In genomic region chr13:113013174-113013953, GRCm38 (mm10) we compare ENCODE assay signal across 8 mouse cellular contexts. TPM values are rescaled to one million over a fixed set of nuclear protein-coding genes. Genes with fewer than 3 reads are reported as not detected.
A peak's percentile ranks its signal among the peaks of the same experiment; 100 is the strongest.
DNase-seq lines count a peak whose midpoint lies in the region; ATAC-seq and TF ChIP-seq lines count a peak whose summit lies in the region.
"Not testable (repeated sequence)": the region's sequence is repeated elsewhere in the genome, so short reads cannot be mapped to it uniquely, and the experiment has no call there.
"Had no signal": no experiment of that assay in that cellular context is flagged by ENCODE, and none has a peak within 500 bp of the region (broad histone marks: within the 10 kb centered on the region; RNA-seq: fewer than 3 reads in every experiment).

No protein-coding gene starts in this region.

- DNase-seq in liver, embryonic 11.5 days (ENCODE audit: low spot score) = not testable (repeated sequence)
- DNase-seq in lung, postnatal 36 days = peak; percentile 45
- DNase-seq in retina, postnatal 1 day = peak; percentile 24

- not testable (repeated sequence) for H3K9ac ChIP-seq in forebrain, embryonic 13.5 days; intestine, postnatal 0 days (ENCODE audit: low read depth, low read length); liver, embryonic 11.5 days (ENCODE audit: low read depth, low read length)
- peak overlapping the region; percentile 70 for H3K9ac ChIP-seq in heart, embryonic 13.5 days

- H3K9me3 ChIP-seq in forebrain, embryonic 13.5 days (replicated peaks); heart, embryonic 13.5 days; intestine, postnatal 0 days (ENCODE audit: control insufficient read depth); liver, embryonic 11.5 days (ENCODE audit: control insufficient read depth, low read length): not testable (repeated sequence)

- not testable (repeated sequence) for H3K27me3 ChIP-seq in forebrain, embryonic 13.5 days; heart, embryonic 13.5 days (replicated peaks); intestine, postnatal 0 days (replicated peaks; ENCODE audit: control insufficient read depth, insufficient read depth, low read length); liver, embryonic 11.5 days (replicated peaks; ENCODE audit: control insufficient read depth, insufficient read depth, low read length)

- not testable (repeated sequence) for TF ChIP-seq CTCF in bone marrow, adult 2 months (IDR thresholded peaks at IDR 0.05; ENCODE audit: control insufficient read depth, insufficient read depth, low read length); intestine, postnatal 0 days (IDR thresholded peaks at IDR 0.05; ENCODE audit: low read depth)

- H3K4me2 ChIP-seq in forebrain, embryonic 13.5 days = peak overlapping the region; percentile 19; the same call in 1 of the 2 replicates
- H3K4me2 ChIP-seq in heart, embryonic 13.5 days = peak overlapping the region; percentile 72
- peak overlapping the region; percentile 52 for H3K4me2 ChIP-seq in intestine, postnatal 0 days (replicated peaks; ENCODE audit: low read depth)
- H3K4me2 ChIP-seq in liver, embryonic 11.5 days = peak overlapping the region; percentile 36

- not testable (repeated sequence) for H3K27ac ChIP-seq in bone marrow, adult 2 months (ENCODE audit: control insufficient read depth, insufficient read depth, low read depth, low read length, poor library complexity); forebrain, embryonic 13.5 days; heart, embryonic 13.5 days (replicated peaks); intestine, postnatal 0 days (ENCODE audit: low read depth, low read length); liver, embryonic 11.5 days (ENCODE audit: low read depth, low read length)

- H3K4me1 ChIP-seq in bone marrow, adult 2 months (ENCODE audit: control insufficient read depth, insufficient read depth, low read length); forebrain, embryonic 13.5 days; heart, embryonic 13.5 days; intestine, postnatal 0 days (replicated peaks; ENCODE audit: control insufficient read depth, insufficient read depth, low read length); liver, embryonic 11.5 days (replicated peaks; ENCODE audit: control insufficient read depth, insufficient read depth, low read length): not testable (repeated sequence)

- H3K4me3 ChIP-seq in bone marrow, adult 2 months (replicated peaks; ENCODE audit: control insufficient read depth, low read depth, low read length) = peak overlapping the region; percentile 71
- not testable (repeated sequence) for H3K4me3 ChIP-seq in forebrain, embryonic 13.5 days
- H3K4me3 ChIP-seq in heart, embryonic 13.5 days = peak overlapping the region; percentile 53
- H3K4me3 ChIP-seq in intestine, postnatal 0 days (ENCODE audit: low read depth, low read length) = peak overlapping the region; percentile 35
- peak overlapping the region; percentile 27; the same call in 1 of the 2 replicates for H3K4me3 ChIP-seq in liver, embryonic 11.5 days (ENCODE audit: low read depth, low read length)

- TF ChIP-seq POLR2A in bone marrow, adult 2 months (IDR thresholded peaks at IDR 0.05; ENCODE audit: borderline replicate concordance, control insufficient read depth, low read depth, low read length) = not testable (repeated sequence)

- WGBS in bone marrow, adult 2 months = 3% methylated on average over 20 of the region's 20 CpGs
- WGBS in forebrain, embryonic 13.5 days = 58% methylated on average over 20 of the region's 20 CpGs
- WGBS in heart, embryonic 13.5 days = 29% methylated on average over 20 of the region's 20 CpGs
- 32% methylated on average over 17 of the region's 20 CpGs for WGBS in intestine, postnatal 0 days
- 29% methylated on average over 18 of the region's 20 CpGs for WGBS in liver, embryonic 11.5 days

- peak; percentile 91; the same call in 1 of the 2 replicates for ATAC-seq in forebrain, embryonic 13.5 days
- ATAC-seq in heart, embryonic 13.5 days (ENCODE audit: extremely low read depth, insufficient number of reproducible peaks, low FRiP score, low TSS enrichment); intestine, postnatal 0 days; liver, embryonic 11.5 days (replicated peaks; ENCODE audit: low FRiP score): not testable (repeated sequence)

- not testable (repeated sequence) for H3K36me3 ChIP-seq in forebrain, embryonic 13.5 days (ENCODE audit: poor library complexity, severe bottlenecking); heart, embryonic 13.5 days; intestine, postnatal 0 days (ENCODE audit: control insufficient read depth, insufficient read depth); liver, embryonic 11.5 days (ENCODE audit: control insufficient read depth, insufficient read depth, low read length)

RNA-seq across cellular contexts. Expression of gene Mcidas, which starts 19.7 kb away (rescaled TPM):
- polyA plus RNA-seq in bone marrow, adult 2 months (2011; ENCODE audit: insufficient read depth, insufficient read length, low replicate concordance, missing spikeins) = not detected in 2 replicates
- 1.4 and 2.4 TPM in 2 replicates for polyA plus RNA-seq in forebrain, embryonic 13.5 days (2015; fragmentation: Nextera tagmentation; extraction: Ambion mirVana)
- not detected in 2 replicates for polyA plus RNA-seq in heart, embryonic 13.5 days (2015; fragmentation: Nextera tagmentation; extraction: Ambion mirVana)
- not detected in 2 replicates for polyA plus RNA-seq in intestine, postnatal 0 days (2015; fragmentation: Nextera tagmentation; extraction: Ambion mirVana)
- polyA plus RNA-seq in liver, embryonic 11.5 days (2014; fragmentation: Nextera tagmentation; extraction: Ambion mirVana) = not detected in 2 replicates

RNA-seq across cellular contexts. Expression of gene Cdc20b, which starts 21.5 kb away (rescaled TPM):
- polyA plus RNA-seq in bone marrow, adult 2 months (2011; ENCODE audit: insufficient read depth, insufficient read length, low replicate concordance, missing spikeins) = not detected in 2 replicates
- 0.63 and 0.92 TPM in 2 replicates for polyA plus RNA-seq in forebrain, embryonic 13.5 days (2015; fragmentation: Nextera tagmentation; extraction: Ambion mirVana)
- not detected in 2 replicates for polyA plus RNA-seq in heart, embryonic 13.5 days (2015; fragmentation: Nextera tagmentation; extraction: Ambion mirVana)
- not detected in 2 replicates for polyA plus RNA-seq in intestine, postnatal 0 days (2015; fragmentation: Nextera tagmentation; extraction: Ambion mirVana)
- not detected in 2 replicates for polyA plus RNA-seq in liver, embryonic 11.5 days (2014; fragmentation: Nextera tagmentation; extraction: Ambion mirVana)
- polyA plus RNA-seq: Patski had no signal

RNA-seq across cellular contexts. Expression of gene Ccno, which starts 25.8 kb away (rescaled TPM):
- polyA plus RNA-seq in bone marrow, adult 2 months (2011; ENCODE audit: insufficient read depth, insufficient read length, low replicate concordance, missing spikeins) = 3.8 and 4.0 TPM in 2 replicates
- polyA plus RNA-seq in forebrain, embryonic 13.5 days (2015; fragmentation: Nextera tagmentation; extraction: Ambion mirVana) = 1.9 and 4.4 TPM in 2 replicates
- 0.20 and 0.24 TPM in 2 replicates for polyA plus RNA-seq in heart, embryonic 13.5 days (2015; fragmentation: Nextera tagmentation; extraction: Ambion mirVana)
- polyA plus RNA-seq in intestine, postnatal 0 days (2015; fragmentation: Nextera tagmentation; extraction: Ambion mirVana) = 0.10 and 0.12 TPM in 2 replicates
- polyA plus RNA-seq in liver, embryonic 11.5 days (2014; fragmentation: Nextera tagmentation; extraction: Ambion mirVana) = 0.08 TPM in 1 of 2 replicates, not detected in the other

RNA-seq across cellular contexts. Expression of gene Gpx8, which starts 32.8 kb away (rescaled TPM):
- 4.6 and 23.8 TPM in 2 replicates for polyA plus RNA-seq in bone marrow, adult 2 months (2011; ENCODE audit: insufficient read depth, insufficient read length, low replicate concordance, missing spikeins)
- polyA plus RNA-seq in forebrain, embryonic 13.5 days (2015; fragmentation: Nextera tagmentation; extraction: Ambion mirVana) = 62.8 and 63.5 TPM in 2 replicates
- 134 and 143 TPM in 2 replicates for polyA plus RNA-seq in heart, embryonic 13.5 days (2015; fragmentation: Nextera tagmentation; extraction: Ambion mirVana)
- 50.4 and 51.7 TPM in 2 replicates for polyA plus RNA-seq in intestine, postnatal 0 days (2015; fragmentation: Nextera tagmentation; extraction: Ambion mirVana)
- 43.0 and 43.4 TPM in 2 replicates for polyA plus RNA-seq in liver, embryonic 11.5 days (2014; fragmentation: Nextera tagmentation; extraction: Ambion mirVana)

Comparison
In these comparisons a context has a peak if more than half of its experiments do, and no peak if none do; other contexts are left out.
1. H3K4me2 ChIP-seq: peak in every context shown above with its lines; median percentile 72 in heart, embryonic 13.5 days; 52 in intestine, postnatal 0 days; 36 in liver, embryonic 11.5 days; 19 in forebrain, embryonic 13.5 days.